Mouse (Mus musculus): ENCODE measurements at regions not wholly inside any gene's neighbourhood (a gene's known extent, or its start where the extent isn't known, plus 50 kb on each side); places are given as distances from the start of the nearest gene placed in this dataset.

GRCm38 (mm10) chr14:86290556-86290955, 850.5 kb downstream of the Diaph3 start:
- H3K4me1 ChIP-seq (replicated peaks; ENCODE audit: control insufficient read depth, insufficient read depth, low read length): no peaks in the 10 kb centered on the region
- no peaks in the 10 kb centered on the region for H3K27me3 ChIP-seq (replicated peaks; ENCODE audit: control insufficient read depth, insufficient read depth, low read length)
- no peak overlapping the region for H3K27ac ChIP-seq (ENCODE audit: low read depth, low read length)
- 84% methylated on average over 3 of the region's 3 CpGs for WGBS
- no peak overlapping the region for H3K9ac ChIP-seq (ENCODE audit: low read depth, low read length)
- no peaks in the 10 kb centered on the region for H3K36me3 ChIP-seq (ENCODE audit: control insufficient read depth, insufficient read depth, low read length)
- no peak overlapping the region for H3K4me3 ChIP-seq (ENCODE audit: low read depth, low read length)
- H3K9me3 ChIP-seq (ENCODE audit: control insufficient read depth, low read length): no peaks in the 10 kb centered on the region
- no peak for DNase-seq (ENCODE audit: low spot score)
- no peak for ATAC-seq (replicated peaks; ENCODE audit: low FRiP score)
- H3K4me2 ChIP-seq: no peak overlapping the region

GRCm38 (mm10) chr14:86261640-86262230, 879.3 kb downstream of the Diaph3 start:
- Histone ChIP-seq H3K36me3 (ENCODE audit: control insufficient read depth, insufficient read depth, low read length) (no peaks in the 10 kb centered on the region), H3K4me1 (replicated peaks; ENCODE audit: control insufficient read depth, insufficient read depth, low read length) (no peaks in the 10 kb centered on the region), H3K27me3 (replicated peaks; ENCODE audit: control insufficient read depth, insufficient read depth, low read length) (no peaks in the 10 kb centered on the region), H3K9me3 (ENCODE audit: control insufficient read depth, low read length) (no peaks in the 10 kb centered on the region), H3K9ac (ENCODE audit: low read depth, low read length) (no peak overlapping the region), H3K4me2 (no peak overlapping the region), H3K4me3 (ENCODE audit: low read depth, low read length) (no peak overlapping the region), H3K27ac (ENCODE audit: low read depth, low read length) (no peak overlapping the region)
- DNase-seq (ENCODE audit: low spot score) (no peak), ATAC-seq (replicated peaks; ENCODE audit: low FRiP score) (no peak)
- 70% methylated on average over 8 of the region's 8 CpGs for WGBS

GRCm38 (mm10) chr14:86254196-86254595, 886.8 kb downstream of the Diaph3 start:
- Histone ChIP-seq H3K27ac (ENCODE audit: low read depth, low read length) (no peak overlapping the region), H3K9ac (ENCODE audit: low read depth, low read length) (no peak overlapping the region), H3K9me3 (ENCODE audit: control insufficient read depth, low read length) (no peaks in the 10 kb centered on the region), H3K4me3 (ENCODE audit: low read depth, low read length) (no peak overlapping the region), H3K4me2 (no peak overlapping the region), H3K4me1 (replicated peaks; ENCODE audit: control insufficient read depth, insufficient read depth, low read length) (no peaks in the 10 kb centered on the region), H3K36me3 (ENCODE audit: control insufficient read depth, insufficient read depth, low read length) (no peaks in the 10 kb centered on the region), H3K27me3 (replicated peaks; ENCODE audit: control insufficient read depth, insufficient read depth, low read length) (no peaks in the 10 kb centered on the region)
- no peak for DNase-seq (ENCODE audit: low spot score)
- WGBS: 69% methylated on average over 1 of the region's 1 CpGs
- no peak for ATAC-seq (replicated peaks; ENCODE audit: low FRiP score)

- DNase-seq (ENCODE audit: low spot score): no peak
- Histone ChIP-seq H3K4me2 (no peak overlapping the region), H3K4me3 (ENCODE audit: low read depth, low read length) (no peak overlapping the region), H3K27ac (ENCODE audit: low read depth, low read length) (no peak overlapping the region), H3K4me1 (replicated peaks; ENCODE audit: control insufficient read depth, insufficient read depth, low read length) (no peaks in the 10 kb centered on the region), H3K27me3 (replicated peaks; ENCODE audit: control insufficient read depth, insufficient read depth, low read length) (no peaks in the 10 kb centered on the region), H3K9me3 (ENCODE audit: control insufficient read depth, low read length) (no peaks in the 10 kb centered on the region), H3K9ac (ENCODE audit: low read depth, low read length) (no peak overlapping the region), H3K36me3 (ENCODE audit: control insufficient read depth, insufficient read depth, low read length) (no peaks in the 10 kb centered on the region)
- ATAC-seq (replicated peaks; ENCODE audit: low FRiP score): no peak
Measured at GRCm38 (mm10) chr14:86251617-86252016, 889.4 kb downstream of the Diaph3 start.

GRCm38 (mm10) chr14:86247686-86248085, 893.3 kb downstream of the Diaph3 start:
- no peak overlapping the region for H3K4me3 ChIP-seq (ENCODE audit: low read depth, low read length)
- no peak overlapping the region for H3K27ac ChIP-seq (ENCODE audit: low read depth, low read length)
- 87% methylated on average over 4 of the region's 4 CpGs for WGBS
- no peaks in the 10 kb centered on the region for H3K4me1 ChIP-seq (replicated peaks; ENCODE audit: control insufficient read depth, insufficient read depth, low read length)
- no peak overlapping the region for H3K4me2 ChIP-seq
- no peaks in the 10 kb centered on the region for H3K27me3 ChIP-seq (replicated peaks; ENCODE audit: control insufficient read depth, insufficient read depth, low read length)
- H3K36me3 ChIP-seq (ENCODE audit: control insufficient read depth, insufficient read depth, low read length): no peaks in the 10 kb centered on the region
- ATAC-seq (replicated peaks; ENCODE audit: low FRiP score) (no peak), DNase-seq (ENCODE audit: low spot score) (no peak)
- no peak overlapping the region for H3K9ac ChIP-seq (ENCODE audit: low read depth, low read length)
- no peaks in the 10 kb centered on the region for H3K9me3 ChIP-seq (ENCODE audit: control insufficient read depth, low read length)

GRCm38 (mm10) chr14:86246770-86247169, 894.3 kb downstream of the Diaph3 start:
- Histone ChIP-seq H3K9me3 (ENCODE audit: control insufficient read depth, low read length) (no peaks in the 10 kb centered on the region), H3K27ac (ENCODE audit: low read depth, low read length) (no peak overlapping the region), H3K4me2 (no peak overlapping the region), H3K9ac (ENCODE audit: low read depth, low read length) (no peak overlapping the region), H3K4me3 (ENCODE audit: low read depth, low read length) (no peak overlapping the region), H3K4me1 (replicated peaks; ENCODE audit: control insufficient read depth, insufficient read depth, low read length) (no peaks in the 10 kb centered on the region), H3K36me3 (ENCODE audit: control insufficient read depth, insufficient read depth, low read length) (no peaks in the 10 kb centered on the region), H3K27me3 (replicated peaks; ENCODE audit: control insufficient read depth, insufficient read depth, low read length) (no peaks in the 10 kb centered on the region)
- WGBS: 94% methylated on average over 8 of the region's 8 CpGs
- DNase-seq (ENCODE audit: low spot score): no peak
- no peak for ATAC-seq (replicated peaks; ENCODE audit: low FRiP score)

- H3K9ac ChIP-seq (ENCODE audit: low read depth, low read length): no peak overlapping the region
- H3K27me3 ChIP-seq (replicated peaks; ENCODE audit: control insufficient read depth, insufficient read depth, low read length): no peaks in the 10 kb centered on the region
- H3K9me3 ChIP-seq (ENCODE audit: control insufficient read depth, low read length): no peaks in the 10 kb centered on the region
- H3K27ac ChIP-seq (ENCODE audit: low read depth, low read length): no peak overlapping the region
- ATAC-seq (replicated peaks; ENCODE audit: low FRiP score) (no peak), DNase-seq (ENCODE audit: low spot score) (no peak)
- H3K4me1 ChIP-seq (replicated peaks; ENCODE audit: control insufficient read depth, insufficient read depth, low read length): no peaks in the 10 kb centered on the region
- H3K36me3 ChIP-seq (ENCODE audit: control insufficient read depth, insufficient read depth, low read length): no peaks in the 10 kb centered on the region
- 63% methylated on average over 1 of the region's 1 CpGs for WGBS
- no peak overlapping the region for H3K4me3 ChIP-seq (ENCODE audit: low read depth, low read length)
- H3K4me2 ChIP-seq: no peak overlapping the region
Measured at GRCm38 (mm10) chr14:86243662-86244061, 897.4 kb downstream of the Diaph3 start.

GRCm38 (mm10) chr14:86242836-86243235, 898.2 kb downstream of the Diaph3 start:
- Histone ChIP-seq H3K4me1 (replicated peaks; ENCODE audit: control insufficient read depth, insufficient read depth, low read length) (no peaks in the 10 kb centered on the region), H3K36me3 (ENCODE audit: control insufficient read depth, insufficient read depth, low read length) (no peaks in the 10 kb centered on the region), H3K4me2 (no peak overlapping the region), H3K27me3 (replicated peaks; ENCODE audit: control insufficient read depth, insufficient read depth, low read length) (no peaks in the 10 kb centered on the region), H3K9me3 (ENCODE audit: control insufficient read depth, low read length) (no peaks in the 10 kb centered on the region), H3K9ac (ENCODE audit: low read depth, low read length) (no peak overlapping the region), H3K4me3 (ENCODE audit: low read depth, low read length) (no peak overlapping the region), H3K27ac (ENCODE audit: low read depth, low read length) (no peak overlapping the region)
- no peak for ATAC-seq (replicated peaks; ENCODE audit: low FRiP score)
- no peak for DNase-seq (ENCODE audit: low spot score)
- 84% methylated on average over 1 of the region's 1 CpGs for WGBS

GRCm38 (mm10) chr14:86239090-86239489, 901.9 kb downstream of the Diaph3 start:
- no peak overlapping the region for H3K4me3 ChIP-seq (ENCODE audit: low read depth, low read length)
- H3K9me3 ChIP-seq (ENCODE audit: control insufficient read depth, low read length): no peaks in the 10 kb centered on the region
- WGBS: 34% methylated on average over 2 of the region's 2 CpGs
- H3K4me1 ChIP-seq (replicated peaks; ENCODE audit: control insufficient read depth, insufficient read depth, low read length): no peaks in the 10 kb centered on the region
- DNase-seq (ENCODE audit: low spot score) (no peak), ATAC-seq (replicated peaks; ENCODE audit: low FRiP score) (no peak)
- H3K36me3 ChIP-seq (ENCODE audit: control insufficient read depth, insufficient read depth, low read length): no peaks in the 10 kb centered on the region
- H3K9ac ChIP-seq (ENCODE audit: low read depth, low read length): no peak overlapping the region
- no peak overlapping the region for H3K27ac ChIP-seq (ENCODE audit: low read depth, low read length)
- H3K4me2 ChIP-seq: no peak overlapping the region
- no peaks in the 10 kb centered on the region for H3K27me3 ChIP-seq (replicated peaks; ENCODE audit: control insufficient read depth, insufficient read depth, low read length)

Measured in liver, embryonic 11.5 days (tissue).